Mouse (Mus musculus): ENCODE data around the gene Usp29.
A peak's percentile ranks its signal among the peaks of the same experiment; 100 is the strongest.

Usp29 gene

DNA sequence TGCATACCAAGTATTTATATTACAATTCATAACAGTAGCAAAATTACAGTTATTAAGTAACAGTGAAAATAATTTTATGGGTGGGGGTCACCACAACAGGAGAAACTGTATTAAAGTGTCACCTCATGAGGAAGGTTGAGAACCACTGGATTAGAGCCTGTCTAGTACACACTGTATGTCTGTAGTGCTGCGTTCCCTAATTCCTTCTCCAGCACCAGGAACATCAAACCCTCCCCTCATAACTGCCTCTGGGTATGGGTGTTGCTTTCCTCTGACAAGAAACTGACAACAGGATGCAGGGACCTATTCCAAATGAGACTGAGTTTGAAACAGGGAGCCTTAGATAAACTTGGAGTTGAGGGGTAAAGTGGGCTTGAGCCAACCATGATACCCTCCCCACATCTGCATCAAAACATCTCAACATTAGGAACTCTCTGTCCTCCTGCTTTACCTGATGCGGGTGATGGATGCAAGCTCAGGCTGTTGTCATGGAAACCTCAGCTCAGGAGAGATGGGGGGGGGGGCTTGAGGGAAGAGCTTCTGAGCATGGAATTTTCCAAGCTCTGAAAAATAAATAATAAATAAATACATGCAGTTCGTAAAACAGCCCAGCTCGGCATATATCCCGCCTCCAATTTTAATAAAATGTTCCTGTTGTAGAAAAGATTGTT is 86.5 kb downstream of the Usp29 start:
- DNase-seq (ENCODE audit: low spot score in 2 of 2), result no peak

DNA sequence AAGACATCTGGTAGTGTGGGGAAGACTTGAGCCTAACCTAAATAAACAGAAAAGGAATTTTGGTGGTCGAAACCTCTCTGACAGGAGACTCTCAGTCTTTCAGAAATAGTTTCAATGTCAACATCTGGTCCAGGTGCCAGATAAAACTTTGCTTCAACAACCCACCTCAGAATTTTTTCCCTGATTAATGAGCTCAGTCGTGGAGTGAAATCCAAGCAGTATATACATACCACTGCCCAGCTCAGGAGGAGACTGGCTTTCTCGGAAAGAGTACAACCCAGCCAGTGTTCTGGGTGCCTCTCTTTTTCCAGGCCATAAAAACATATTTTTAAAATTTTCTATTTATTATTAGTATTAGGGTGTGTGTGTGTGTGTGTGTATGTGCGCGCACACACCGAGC is 89.9 kb downstream of the Usp29 start:
- no peak for DNase-seq (ENCODE audit: low spot score in 2 of 2)

DNA sequence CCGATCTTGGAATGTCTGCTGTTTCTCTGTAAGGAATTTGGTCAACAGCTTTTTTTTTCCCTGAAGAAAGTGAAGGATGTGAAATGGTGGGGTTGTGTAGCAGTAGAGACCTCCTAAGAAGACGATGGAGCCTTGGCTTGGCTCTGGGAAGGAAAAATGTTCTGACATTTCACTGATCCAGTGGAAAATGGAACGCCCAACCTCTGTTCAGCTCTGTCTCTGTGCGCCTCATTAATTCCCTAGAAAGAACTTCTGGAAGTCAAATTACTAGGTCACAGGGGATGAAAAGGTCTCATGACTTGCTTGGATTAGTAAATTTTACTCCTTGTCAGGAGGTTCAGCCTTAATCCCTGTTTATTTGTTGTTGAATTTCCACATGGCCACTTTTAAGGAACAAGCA is 92.3 kb downstream of the Usp29 start:
- DNase-seq (ENCODE audit: low spot score in 2 of 2), result no peak

DNA sequence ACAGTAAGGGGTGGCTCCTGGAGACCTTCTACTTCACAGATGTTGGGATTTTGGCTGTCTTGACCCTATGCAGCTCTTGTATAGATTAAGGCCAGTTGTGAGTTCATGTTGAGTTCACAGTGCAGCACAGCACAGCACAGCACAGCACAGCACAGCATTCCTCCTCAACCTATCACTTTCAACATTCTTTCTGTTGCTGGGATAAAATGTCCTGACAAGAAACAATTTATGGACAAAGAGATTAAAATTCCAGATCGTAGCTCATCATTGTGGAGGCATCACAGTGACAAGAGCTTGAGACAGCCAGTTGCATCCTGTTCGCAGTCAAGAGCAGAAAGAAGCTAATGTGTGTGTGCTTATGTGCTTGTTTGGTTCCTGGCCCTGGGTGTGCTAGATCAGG is 93.3 kb downstream of the Usp29 start:
- DNase-seq (ENCODE audit: low spot score in 2 of 2), result no peak

GRCm38 (mm10) chr7:6825966-6826647 is 95.7 kb downstream of the Usp29 start:
- no peak for DNase-seq (ENCODE audit: low spot score in 2 of 2)

DNA sequence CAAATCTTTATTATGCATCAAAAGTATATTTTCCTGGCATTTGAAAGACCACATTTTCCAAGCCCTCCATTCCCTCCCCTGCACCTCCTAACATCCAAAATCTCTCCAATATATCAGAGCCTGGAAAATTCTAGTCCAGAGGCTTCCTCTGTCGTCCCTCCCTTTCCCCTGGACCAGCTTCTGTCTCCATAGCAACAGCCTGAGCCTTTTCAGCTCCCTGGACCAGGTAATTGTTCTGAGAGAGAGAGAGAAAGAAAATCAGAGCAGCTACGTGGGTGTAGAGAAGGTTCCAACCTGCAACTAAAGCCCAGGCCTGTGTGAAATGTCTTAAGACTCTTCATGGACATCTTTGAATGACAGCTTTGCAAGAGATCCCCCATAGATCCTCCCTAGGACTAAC is 98.8 kb downstream of the Usp29 start:
- DNase-seq (ENCODE audit: low spot score in 2 of 2), result no peak

- DNase-seq (ENCODE audit: low spot score in 2 of 2), result no peak
Observed at GRCm38 (mm10) chr7:6834950-6835349, 104.6 kb downstream of the Usp29 start.

DNA sequence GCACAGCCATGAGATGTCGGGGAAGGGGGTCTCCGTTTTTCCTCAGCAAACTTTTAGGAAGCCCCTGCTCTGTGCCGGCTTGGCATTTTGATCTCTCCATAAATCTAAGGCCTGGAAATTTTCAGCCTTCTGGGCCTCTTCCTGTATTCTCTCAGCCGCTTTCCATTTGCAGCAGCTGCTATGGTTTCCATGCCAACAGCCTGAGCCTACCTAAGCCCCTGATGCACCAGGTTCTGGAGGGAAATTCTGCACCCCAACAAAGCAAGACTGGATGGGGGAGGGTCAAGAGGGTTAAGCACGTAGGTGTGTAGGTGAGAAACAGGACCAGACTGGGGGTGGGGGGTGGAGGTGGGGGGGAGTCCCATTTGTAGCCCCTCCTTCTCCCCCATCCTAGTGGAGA is 105.0 kb downstream of the Usp29 start:
- DNase-seq (ENCODE audit: low spot score in 2 of 2), result peak in 1 of 2 experiments; percentile 17

GRCm38 (mm10) chr7:6837297-6837925 is 107.0 kb downstream of the Usp29 start:
- DNase-seq (ENCODE audit: low spot score in 2 of 2), result no peak

DNA sequence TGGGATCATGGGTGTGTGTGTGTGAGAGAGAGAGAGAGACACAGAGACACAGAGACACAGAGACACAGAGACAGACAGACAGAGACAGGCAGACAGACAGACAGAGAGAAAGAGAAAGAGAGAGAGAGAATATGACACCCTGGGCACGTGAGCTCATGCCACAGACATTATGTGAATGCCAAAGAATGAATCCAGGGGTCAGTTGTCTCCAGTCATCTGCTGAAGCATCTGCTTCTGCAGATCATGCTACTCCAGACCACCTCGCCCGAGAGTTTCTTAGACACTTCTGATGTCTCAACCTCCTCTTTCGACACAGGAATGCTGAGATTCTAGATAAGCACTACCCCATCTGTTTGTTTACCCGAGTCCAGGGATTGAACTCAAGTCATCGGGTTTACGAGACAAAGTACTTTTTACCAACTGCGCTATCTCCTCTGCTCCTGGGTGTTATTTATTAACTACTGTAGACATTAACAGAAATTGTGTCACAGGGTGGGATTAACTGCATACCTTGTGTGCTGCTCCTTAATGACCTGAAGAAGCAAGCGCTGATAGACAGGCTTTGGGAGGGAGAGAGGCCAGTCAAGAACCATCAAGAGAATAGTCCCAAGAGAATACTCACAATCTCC is 107.7 kb downstream of the Usp29 start:
- DNase-seq (ENCODE audit: low spot score in 2 of 2), result no peak

- DNase-seq (ENCODE audit: low spot score in 2 of 2), result peak; percentile 20 to 38
Observed at GRCm38 (mm10) chr7:6840860-6841259, 110.5 kb downstream of the Usp29 start.

GRCm38 (mm10) chr7:6849495-6849894 is 119.1 kb downstream of the Usp29 start:
- DNase-seq (ENCODE audit: low spot score in 2 of 2), result no peak

DNA sequence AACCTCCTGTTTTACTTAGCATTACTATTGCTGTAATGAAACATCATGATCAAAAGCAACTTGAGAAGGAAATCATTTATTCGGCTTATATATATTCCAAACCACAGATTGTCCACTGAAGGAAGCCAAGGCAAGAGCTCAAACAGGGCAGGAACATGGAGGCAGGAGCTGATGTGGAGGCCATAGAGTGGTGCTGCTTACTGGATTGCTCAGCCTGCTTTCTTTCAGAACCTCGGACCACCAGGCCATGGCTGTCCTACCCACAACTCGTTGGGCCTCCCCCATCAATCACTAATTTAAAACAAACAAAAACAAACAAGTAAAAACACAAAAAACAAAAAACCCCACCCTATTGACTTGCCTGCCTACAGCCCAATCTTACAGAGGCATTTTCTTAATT is 119.9 kb downstream of the Usp29 start:
- no peak for DNase-seq (ENCODE audit: low spot score in 2 of 2)

GRCm38 (mm10) chr7:6851256-6851655 is 120.9 kb downstream of the Usp29 start:
- no peak for DNase-seq (ENCODE audit: low spot score in 2 of 2)

DNA sequence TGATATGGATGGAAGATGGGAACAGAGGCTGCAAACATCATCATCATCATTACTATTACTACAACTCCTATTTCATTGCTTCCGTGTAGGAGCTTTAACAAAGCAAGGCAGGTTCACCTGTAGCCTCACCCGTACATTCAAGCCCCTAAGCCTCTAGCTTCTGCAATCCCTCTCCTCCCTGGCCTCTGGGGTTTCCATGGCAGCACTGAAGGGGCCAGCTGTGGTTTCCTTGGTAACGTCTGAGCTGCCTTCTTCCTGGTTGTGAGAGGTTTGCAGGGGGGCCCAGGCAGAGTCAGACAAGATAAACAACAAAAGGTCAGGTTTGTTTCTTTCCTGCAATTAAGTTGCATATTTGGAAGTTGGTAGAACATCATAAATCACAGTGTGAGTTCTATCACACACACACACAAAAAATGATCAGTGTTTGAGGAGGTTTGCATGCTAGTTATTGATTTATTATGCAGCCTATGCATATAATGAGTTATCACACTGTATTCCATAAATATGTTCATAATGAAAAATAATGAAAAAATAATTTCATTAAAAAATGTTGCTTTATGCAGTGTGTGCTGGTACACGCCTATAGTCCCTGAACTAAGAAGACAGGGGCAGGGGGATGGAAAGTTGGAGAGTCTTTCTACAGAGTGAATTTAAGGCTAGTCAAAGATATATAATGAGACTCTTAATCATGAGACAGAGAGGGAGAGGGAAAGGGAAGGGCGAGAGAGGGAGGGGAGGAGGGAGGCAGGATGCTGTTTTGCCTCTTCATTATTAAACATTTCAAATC is 121.5 kb downstream of the Usp29 start:
- DNase-seq (ENCODE audit: low spot score in 2 of 2), result peak in 1 of 2 experiments; percentile 29

- DNase-seq (ENCODE audit: low spot score in 2 of 2), result no peak
Observed at GRCm38 (mm10) chr7:6855613-6856405, 125.4 kb downstream of the Usp29 start.

GRCm38 (mm10) chr7:6858694-6859270 is 128.4 kb downstream of the Usp29 start:
- DNase-seq (ENCODE audit: low spot score in 2 of 2), result no peak

- no peak for DNase-seq (ENCODE audit: low spot score in 2 of 2)
Observed at GRCm38 (mm10) chr7:6860689-6861088, 130.3 kb downstream of the Usp29 start.

- DNase-seq (ENCODE audit: low spot score in 2 of 2), result no peak
Observed at GRCm38 (mm10) chr7:6866351-6866750, 136.0 kb downstream of the Usp29 start.

DNA sequence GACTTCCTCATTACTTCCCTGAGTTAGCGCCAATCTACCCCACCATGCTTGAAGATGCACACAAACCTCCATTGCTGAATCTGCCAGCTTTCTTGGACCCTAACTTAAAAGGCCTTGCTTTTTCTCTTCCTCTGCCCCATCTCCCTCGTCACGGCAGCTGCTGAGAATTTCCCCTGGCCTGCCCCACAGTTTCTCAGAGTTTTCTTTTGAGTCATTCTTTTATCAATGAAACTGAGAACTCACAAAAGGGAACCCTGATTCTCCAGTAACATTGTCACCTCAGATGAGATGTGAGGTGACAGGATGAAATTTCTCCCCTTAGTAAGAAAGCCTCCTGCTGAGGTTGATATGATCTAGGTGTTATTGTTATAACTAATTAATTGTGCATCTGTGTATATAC is 138.5 kb downstream of the Usp29 start:
- no peak for DNase-seq (ENCODE audit: low spot score in 2 of 2)

GRCm38 (mm10) chr7:6869556-6869955 is 139.2 kb downstream of the Usp29 start:
- no peak for DNase-seq (ENCODE audit: low spot score in 2 of 2)
